Mouse (Mus musculus) B cell, adult 62 days (primary cell): ENCODE data around the gene Gm14308. TPM values are rescaled to one million over a fixed set of nuclear protein-coding genes. Genes with fewer than 3 reads are reported as not detected.

Source experiments
- total RNA-seq: library from RNA; stranded (reverse); gene quantifications from 4 replicates; pipeline ENCODE4 v1.2.4, GENCODE M21; 2023

The Gm14308 gene
- not detected in 4 replicates for total RNA-seq

DNA sequence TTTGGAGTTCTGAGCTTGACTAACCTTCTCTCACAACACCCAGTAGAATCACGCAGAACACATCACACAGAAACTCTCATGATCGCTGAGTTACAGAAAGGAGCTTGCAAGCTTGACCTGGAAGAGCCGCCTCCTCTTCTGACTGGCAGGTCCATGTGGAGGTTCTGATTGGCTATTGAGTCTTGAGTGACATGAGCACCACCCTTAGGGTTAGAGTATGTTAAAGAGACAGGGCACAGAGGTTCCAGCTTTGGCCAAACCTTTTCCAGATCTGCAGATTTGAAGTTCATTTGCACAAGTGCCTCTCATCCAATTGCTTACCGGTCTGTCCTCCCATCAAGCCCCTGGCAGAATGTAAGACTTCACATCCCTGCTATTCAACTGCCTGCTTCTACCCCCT is at the start of gene Gm14308:
TSS of gene Gm14308 (minus strand) at position 101 of the 400 bp plus-strand sequence.

DNA sequence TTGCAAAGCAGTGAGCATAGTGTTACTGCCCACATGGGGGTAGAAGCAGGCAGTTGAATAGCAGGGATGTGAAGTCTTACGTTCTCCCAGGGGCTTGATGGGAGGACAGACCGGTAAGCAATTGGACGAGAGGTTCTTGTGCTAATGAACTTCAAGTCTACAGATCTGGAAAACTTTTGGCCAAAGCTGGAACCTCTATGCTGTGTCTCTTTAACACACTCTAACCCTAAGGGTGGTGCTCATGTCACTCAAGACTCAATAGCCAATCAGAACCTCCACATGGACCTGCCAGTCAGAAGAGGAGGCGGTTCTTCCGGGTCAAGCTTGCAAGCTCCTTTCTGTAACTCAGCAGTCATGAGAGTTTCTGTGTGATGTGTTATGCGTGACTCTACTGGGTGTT is 34.1 kb upstream of the Gm14308 start, which contains the start of gene Zfp973:
TSS of gene Zfp973 (plus strand) at position 301 of the 400 bp plus-strand sequence.

Other genes starting within 250 kb of the Gm14308 start
- gene Gm14435, start 212.8 kb downstream of the Gm14308 start, total RNA-seq, result 1.8 to 4.7 TPM (median 2.0 TPM) in 3 of 4 replicates, not detected in the other
- not detected in 4 replicates for gene Gm14434, start 149.6 kb downstream of the Gm14308 start, total RNA-seq
- 0.45 TPM in 1 of 4 replicates, not detected in the others for gene Zfp967, start 115.3 kb downstream of the Gm14308 start, total RNA-seq
- gene Zfp973, start 34.2 kb upstream of the Gm14308 start, total RNA-seq, result 3.0 to 5.2 TPM (median 4.3 TPM) in 4 replicates
- gene Gm14305, start 72.0 kb upstream of the Gm14308 start, total RNA-seq, result 0.39 to 2.1 TPM (median 1.2 TPM) in 4 replicates
- 1.4 to 4.0 TPM (median 1.7 TPM) in 3 of 4 replicates, not detected in the other for gene Gm14295, start 162.3 kb upstream of the Gm14308 start, total RNA-seq
- gene Gm14408, start 194.8 kb upstream of the Gm14308 start, total RNA-seq, result not detected in 4 replicates